Mouse (Mus musculus) myocyte (in vitro differentiated cells): ENCODE measurements around the gene Lsm10. TPM values are rescaled to one million over a fixed set of nuclear protein-coding genes. Genes with fewer than 3 reads are reported as not detected.

Experiments
- H3K27me3 ChIP-seq: one replicate; pipeline ENCODE4 v1.6.1; 2011; ENCODE audit not compliant: control insufficient read depth, insufficient read depth, insufficient read length
- H3K36me3 ChIP-seq: one replicate; pipeline ENCODE4 v1.6.1; 2011; ENCODE audit not compliant: control insufficient read depth, insufficient read depth
- H3K4me2 ChIP-seq: one replicate; pipeline ENCODE4 v1.6.1; 2011; ENCODE audit warnings: low read depth, control low read depth
- H3K4me3 ChIP-seq: one replicate; pipeline ENCODE4 v1.5.1; 2011; ENCODE audit warnings: mild to moderate bottlenecking, control low read depth, moderate library complexity
- H3K79me2 ChIP-seq: one replicate; pipeline ENCODE4 v1.6.1; 2011; ENCODE audit not compliant: control insufficient read depth, insufficient read depth
- H3ac ChIP-seq: one replicate; pipeline ENCODE4 v1.6.1; 2011; ENCODE audit not compliant: control insufficient read depth, insufficient read length
- CEBPB ChIP-seq: IDR thresholded peaks from 2 replicates; pipeline ENCODE4 v1.6.1; 2011; ENCODE audit warnings: mild to moderate bottlenecking, moderate library complexity; ENCODE audit not compliant: poor library complexity, insufficient read depth, severe bottlenecking
- E2F4 ChIP-seq: IDR thresholded peaks from one replicate; pipeline ENCODE4 v1.6.1; 2011; ENCODE audit warnings: mild to moderate bottlenecking, control low read depth, moderate library complexity; ENCODE audit not compliant: insufficient read depth
- MAX ChIP-seq: IDR thresholded peaks from one replicate; pipeline ENCODE4 v1.6.1; 2011; ENCODE audit warnings: low read depth, mild to moderate bottlenecking, control low read depth
- MYOD1 ChIP-seq, 3 experiments: IDR thresholded peaks; one replicate each; pipeline ENCODE4 v1.6.1; 2011; ENCODE audit warnings: control low read depth in 2 of 3, low read depth in 2 of 3, mild to moderate bottlenecking in 2 of 3, moderate library complexity in 1 of 3; ENCODE audit not compliant: insufficient read length in 2 of 3, control insufficient read depth in 1 of 3
- MYOG ChIP-seq, 3 experiments: IDR thresholded peaks; one replicate each; pipeline ENCODE4 v1.6.1; 2011; ENCODE audit warnings: control low read depth in 2 of 3, low read depth in 2 of 3, mild to moderate bottlenecking in 2 of 3; ENCODE audit not compliant: insufficient read length in 2 of 3, control insufficient read depth in 1 of 3, insufficient read depth in 1 of 3
- POLR2A ChIP-seq: IDR thresholded peaks from one replicate; pipeline ENCODE4 v1.6.1; 2011; ENCODE audit warnings: low read depth, mild to moderate bottlenecking, control low read depth, moderate library complexity; ENCODE audit not compliant: insufficient read length
- POLR2AphosphoS2 ChIP-seq: IDR thresholded peaks from one replicate; pipeline ENCODE4 v1.6.1; 2011; ENCODE audit warnings: low read depth, control low read depth; ENCODE audit not compliant: insufficient read length
- REST ChIP-seq: IDR thresholded peaks from one replicate; pipeline ENCODE4 v1.6.1; 2011; ENCODE audit warnings: mild to moderate bottlenecking, control low read depth, moderate library complexity; ENCODE audit not compliant: insufficient read depth, insufficient read length
- SRF ChIP-seq: IDR thresholded peaks from one replicate; pipeline ENCODE4 v1.6.1; 2011; ENCODE audit warnings: low read depth; ENCODE audit not compliant: control insufficient read depth, insufficient read length
- TCF12 ChIP-seq: IDR thresholded peaks from one replicate; pipeline ENCODE4 v1.6.1; 2011; ENCODE audit warnings: mild to moderate bottlenecking, control low read depth; ENCODE audit not compliant: poor library complexity, insufficient read depth, severe bottlenecking
- TCF3 ChIP-seq: IDR thresholded peaks from one replicate; pipeline ENCODE4 v1.6.1; 2011; ENCODE audit warnings: low read depth, control low read depth; ENCODE audit not compliant: insufficient read length
- USF1 ChIP-seq: IDR thresholded peaks from one replicate; pipeline ENCODE4 v1.6.1; 2011; ENCODE audit warnings: low read depth, mild to moderate bottlenecking, control low read depth, moderate library complexity
- polyA plus RNA-seq: library from polyadenylated mRNA; unstranded; fragments of >200 nt; fragmentation: generic; extraction: Trizol; gene quantifications from one replicate; pipeline ENCODE4 v1.2.1, GENCODE M21; 2012; ENCODE audit warnings: missing spikeins

The Lsm10 gene
- polyA plus RNA-seq, 1 experiment, result 50.5 TPM

- H3K4me3 ChIP-seq, result no peak overlapping the region
- no peaks in the 10 kb centered on the region for H3K27me3 ChIP-seq
- H3K36me3 ChIP-seq, result no peaks in the 10 kb centered on the region
- no peak overlapping the region for H3ac ChIP-seq
- H3K4me2 ChIP-seq, result peak overlapping the region; percentile 92
- no peak for TF ChIP-seq POLR2AphosphoS2
- peaks cover 79% of the 10 kb centered on the region for H3K79me2 ChIP-seq
Observed at GRCm38 (mm10) chr4:126108061-126108740, 11.8 kb downstream of the Lsm10 start.

GRCm38 (mm10) chr4:126109613-126110373, 13.4 kb downstream of the Lsm10 start:
- Histone ChIP-seq H3K36me3 (peaks cover 7% of the 10 kb centered on the region), H3ac (no peak overlapping the region), H3K4me3 (peak overlapping the region; percentile 8), H3K79me2 (peaks cover 87% of the 10 kb centered on the region), H3K27me3 (no peaks in the 10 kb centered on the region), H3K4me2 (peak overlapping the region; percentile 92)
- no peak for TF ChIP-seq MYOG (IDR thresholded peaks at IDR 0.05; ENCODE audit: control insufficient read depth in 1 of 3, insufficient read depth in 1 of 3, insufficient read length in 2 of 3, low read depth in 2 of 3)
- TF ChIP-seq CEBPB, result peak; percentile 87
- TF ChIP-seq TCF12, result no peak

GRCm38 (mm10) chr4:126110374-126111152, 14.1 kb downstream of the Lsm10 start:
- TF ChIP-seq REST (no peak), MAX (peak; percentile 80), USF1 (peak; percentile 89), TCF3 (no peak), E2F4 (no peak), POLR2AphosphoS2 (peak; percentile 70), MYOD1 (IDR thresholded peaks at IDR 0.05; ENCODE audit: control insufficient read depth in 1 of 3, insufficient read length in 2 of 3, low read depth in 2 of 3) (peak in 2 of 3 experiments; percentile 17 to 79), SRF (no peak), CEBPB (peak; percentile 70; the same call in 1 of the 2 replicates), MYOG (IDR thresholded peaks at IDR 0.05; ENCODE audit: control insufficient read depth in 1 of 3, insufficient read depth in 1 of 3, insufficient read length in 2 of 3, low read depth in 2 of 3) (peak in 1 of 3 experiments; percentile 68), POLR2A (peak; percentile 74), TCF12 (peak; percentile 3)
- Histone ChIP-seq H3K4me3 (peak overlapping the region; percentile 8), H3K79me2 (peaks cover 87% of the 10 kb centered on the region)

GRCm38 (mm10) chr4:126111153-126111549, 14.7 kb downstream of the Lsm10 start:
- Histone ChIP-seq H3K27me3 (no peaks in the 10 kb centered on the region), H3ac (no peak overlapping the region), H3K4me2 (peak overlapping the region; percentile 92), H3K4me3 (peak overlapping the region; percentile 8), H3K36me3 (peaks cover 7% of the 10 kb centered on the region), H3K79me2 (peaks cover 87% of the 10 kb centered on the region)
- TF ChIP-seq MYOG (IDR thresholded peaks at IDR 0.05; ENCODE audit: control insufficient read depth in 1 of 3, insufficient read depth in 1 of 3, insufficient read length in 2 of 3, low read depth in 2 of 3) (peak in 1 of 3 experiments; percentile 20), POLR2A (no peak), POLR2AphosphoS2 (no peak), USF1 (no peak), MAX (no peak), MYOD1 (IDR thresholded peaks at IDR 0.05; ENCODE audit: control insufficient read depth in 1 of 3, insufficient read length in 2 of 3, low read depth in 2 of 3) (peak; percentile 30 to 92 (median 78))

More at GRCm38 (mm10) chr4:126110374-126111152, 14.1 kb downstream of the Lsm10 start:
- Histone ChIP-seq H3K4me2 (peak overlapping the region; percentile 92), H3K27me3 (no peaks in the 10 kb centered on the region), H3ac (no peak overlapping the region), H3K36me3 (peaks cover 7% of the 10 kb centered on the region)

GRCm38 (mm10) chr4:126113243-126113642, 16.8 kb downstream of the Lsm10 start:
- H3K4me3 ChIP-seq, result no peak overlapping the region
- no peak for TF ChIP-seq TCF12
- peak in 2 of 3 experiments; percentile 64 to 75 for TF ChIP-seq MYOD1 (IDR thresholded peaks at IDR 0.05; ENCODE audit: control insufficient read depth in 1 of 3, insufficient read length in 2 of 3, low read depth in 2 of 3)
- peak; percentile 37 to 75 (median 73) for TF ChIP-seq MYOG (IDR thresholded peaks at IDR 0.05; ENCODE audit: control insufficient read depth in 1 of 3, insufficient read depth in 1 of 3, insufficient read length in 2 of 3, low read depth in 2 of 3)
- H3K36me3 ChIP-seq, result peaks cover 7% of the 10 kb centered on the region

More at GRCm38 (mm10) chr4:126113243-126113642, 16.8 kb downstream of the Lsm10 start:
- Histone ChIP-seq H3K79me2 (peaks cover 85% of the 10 kb centered on the region), H3K4me2 (no peak overlapping the region), H3K27me3 (no peaks in the 10 kb centered on the region), H3ac (no peak overlapping the region)
